ENCODE assay signal across 10 mouse cellular contexts in the genomic region with DNA sequence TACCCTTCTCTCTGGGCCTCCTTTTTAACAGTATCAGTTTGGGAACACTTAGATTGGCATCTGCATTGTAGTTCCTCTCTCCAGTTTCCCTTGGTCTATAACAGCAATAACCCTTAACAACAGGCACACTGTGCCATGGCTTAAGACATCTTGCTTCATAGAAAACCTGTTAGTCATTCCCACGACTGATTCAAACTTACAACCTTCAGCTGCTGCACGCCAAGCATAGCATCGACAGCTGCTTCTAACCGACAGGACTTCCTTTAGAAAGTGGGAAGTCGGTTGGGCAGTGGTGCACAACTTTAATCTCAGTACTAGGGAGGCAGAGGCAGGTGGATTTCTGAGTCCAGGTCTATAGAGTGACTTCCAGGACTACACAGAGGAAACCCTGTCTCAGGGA. TPM values are rescaled to one million over a fixed set of nuclear protein-coding genes. Genes with fewer than 3 reads are reported as not detected.
DNase-seq lines count a peak whose midpoint lies in the region; ATAC-seq and TF ChIP-seq lines count a peak whose summit lies in the region.
"Had no signal": no experiment of that assay in that cellular context is flagged by ENCODE, and none has a peak within 500 bp of the region (broad histone marks: within the 10 kb centered on the region; RNA-seq: fewer than 3 reads in every experiment).

No protein-coding gene starts in this region.

- H3K4me2 ChIP-seq in forebrain, embryonic 14.5 days (ENCODE audit: low read length) = 0 out of 2 replicates have a peak overlapping the region, but pooled peaks have one; percentile 28
- H3K4me2 ChIP-seq in forebrain, embryonic 11.5 days (ENCODE audit: low read depth, low read length, severe bottlenecking) = no peak overlapping the region
- H3K4me2 ChIP-seq in lung, embryonic 15.5 days = peak overlapping the region; percentile 45; the same call in 1 of the 2 replicates
- peak overlapping the region; percentile 48; the same call in 1 of the 2 replicates for H3K4me2 ChIP-seq in liver, embryonic 16.5 days (ENCODE audit: low read depth, low read length)

- H3K27ac ChIP-seq in forebrain, embryonic 14.5 days (ENCODE audit: low read depth, low read length) = no peak overlapping the region
- no peak overlapping the region for H3K27ac ChIP-seq in forebrain, embryonic 11.5 days (ENCODE audit: low read depth, low read length)
- H3K27ac ChIP-seq in lung, embryonic 15.5 days = no peak overlapping the region
- H3K27ac ChIP-seq in bone marrow macrophage, adult 2 months (ENCODE audit: insufficient read depth, low read depth, low read length) = no peak overlapping the region
- no peak overlapping the region for H3K27ac ChIP-seq in liver, embryonic 16.5 days (ENCODE audit: low read length)
- H3K27ac ChIP-seq: forebrain, embryonic 15.5 days; midbrain, embryonic 13.5 days had no signal

- H3K4me1 ChIP-seq in forebrain, embryonic 14.5 days (ENCODE audit: control insufficient read depth, insufficient read depth, low read length) = peaks cover 6% of the 10 kb centered on the region
- H3K4me1 ChIP-seq in forebrain, embryonic 11.5 days (replicated peaks; ENCODE audit: control insufficient read depth, insufficient read depth, low read length) = peaks cover 7% of the 10 kb centered on the region; the same call in 1 of the 2 replicates
- peaks cover 16% of the 10 kb centered on the region for H3K4me1 ChIP-seq in lung, embryonic 15.5 days
- peaks cover 15% of the 10 kb centered on the region for H3K4me1 ChIP-seq in bone marrow macrophage, adult 2 months (ENCODE audit: control insufficient read depth, insufficient read depth, low read length)
- peaks cover 25% of the 10 kb centered on the region for H3K4me1 ChIP-seq in liver, embryonic 16.5 days (ENCODE audit: control insufficient read depth, low read depth, low read length)

- DNase-seq in forebrain, embryonic 14.5 days (ENCODE audit: low spot score) = no peak
- DNase-seq in forebrain, embryonic 11.5 days (ENCODE audit: low spot score) = no peak
- no peak for DNase-seq in lung, postnatal 36 days
- DNase-seq in left cerebral cortex, postnatal 36 days (ENCODE audit: low spot score in 2 of 2) = no peak
- no peak for DNase-seq in adrenal gland, adult 8-10 months

- H3K4me3 ChIP-seq in forebrain, embryonic 14.5 days (ENCODE audit: low read depth, low read length) = no peak overlapping the region
- no peak overlapping the region for H3K4me3 ChIP-seq in forebrain, embryonic 11.5 days (ENCODE audit: low read depth, low read length)
- H3K4me3 ChIP-seq in lung, embryonic 15.5 days = no peak overlapping the region
- peak overlapping the region; percentile 40 for H3K4me3 ChIP-seq in bone marrow macrophage, adult 2 months (ENCODE audit: insufficient read depth, low read length)
- no peak overlapping the region for H3K4me3 ChIP-seq in liver, embryonic 16.5 days (ENCODE audit: low read depth, low read length)

- H3K27me3 ChIP-seq in forebrain, embryonic 14.5 days (replicated peaks; ENCODE audit: control insufficient read depth, insufficient read depth, low read length) = no peaks in the 10 kb centered on the region
- no peaks in the 10 kb centered on the region for H3K27me3 ChIP-seq in forebrain, embryonic 11.5 days (ENCODE audit: control insufficient read depth, insufficient read depth, low read length)
- H3K27me3 ChIP-seq in lung, embryonic 15.5 days = no peaks in the 10 kb centered on the region
- no peaks in the 10 kb centered on the region for H3K27me3 ChIP-seq in liver, embryonic 16.5 days (ENCODE audit: control insufficient read depth, insufficient read depth, low read depth, low read length)
- H3K27me3 ChIP-seq: forebrain, embryonic 15.5 days; midbrain, embryonic 13.5 days had no signal

- no peak overlapping the region for H3K9ac ChIP-seq in forebrain, embryonic 14.5 days (ENCODE audit: low read length)
- no peak overlapping the region for H3K9ac ChIP-seq in forebrain, embryonic 11.5 days (ENCODE audit: low read length)
- no peak overlapping the region for H3K9ac ChIP-seq in lung, embryonic 15.5 days
- no peak overlapping the region for H3K9ac ChIP-seq in liver, embryonic 16.5 days (ENCODE audit: low read depth, low read length)
- H3K9ac ChIP-seq: midbrain, embryonic 13.5 days had no signal

- no peak for TF ChIP-seq POLR2A in bone marrow macrophage, adult 2 months (IDR thresholded peaks at IDR 0.05; ENCODE audit: borderline replicate concordance, low read depth, low read length)

- intact Hi-C loops in left cerebral cortex, postnatal 36 days (cut with DNase I) = loop anchor here (2.0 to 5.0 kb wide), 2 partner anchors 66 to 189 kb away; a partner anchor contains a TSS

- H3K9me3 ChIP-seq in forebrain, embryonic 14.5 days (replicated peaks; ENCODE audit: control insufficient read depth, low read length) = no peaks in the 10 kb centered on the region
- no peaks in the 10 kb centered on the region for H3K9me3 ChIP-seq in forebrain, embryonic 11.5 days (ENCODE audit: control insufficient read depth, low read length)
- H3K9me3 ChIP-seq in lung, embryonic 15.5 days = no peaks in the 10 kb centered on the region
- H3K9me3 ChIP-seq in liver, embryonic 16.5 days (replicated peaks; ENCODE audit: control insufficient read depth, low read length) = no peaks in the 10 kb centered on the region
- H3K9me3 ChIP-seq: forebrain, embryonic 15.5 days; midbrain, embryonic 13.5 days had no signal

- 70% methylated on average over 5 of the region's 5 CpGs for WGBS in forebrain, embryonic 14.5 days
- WGBS in forebrain, embryonic 11.5 days = 76% methylated on average over 5 of the region's 5 CpGs
- 43% methylated on average over 5 of the region's 5 CpGs for WGBS in lung, embryonic 15.5 days
- 10% methylated on average over 5 of the region's 5 CpGs for WGBS in liver, embryonic 16.5 days (ENCODE audit: insufficient replicate concordance)

- ATAC-seq in forebrain, embryonic 14.5 days = no peak
- ATAC-seq in forebrain, embryonic 11.5 days (replicated peaks; ENCODE audit: low FRiP score) = no peak
- ATAC-seq in lung, embryonic 15.5 days (ENCODE audit: borderline replicate concordance, extremely low read depth, low FRiP score, low TSS enrichment) = no peak
- no peak for ATAC-seq in liver, embryonic 16.5 days (ENCODE audit: low read depth)
- ATAC-seq: forebrain, embryonic 15.5 days; midbrain, embryonic 13.5 days had no signal

- H3K36me3 ChIP-seq in forebrain, embryonic 14.5 days (ENCODE audit: control insufficient read depth, insufficient read depth, low read length) = no peaks in the 10 kb centered on the region
- no peaks in the 10 kb centered on the region for H3K36me3 ChIP-seq in forebrain, embryonic 11.5 days (ENCODE audit: control insufficient read depth, insufficient read depth, low read length)
- H3K36me3 ChIP-seq in lung, embryonic 15.5 days = 0 out of 2 replicates have a peak, but pooled peaks cover under 1% of the 10 kb centered on the region
- H3K36me3 ChIP-seq in liver, embryonic 16.5 days (ENCODE audit: control insufficient read depth, insufficient read depth) = no peaks in the 10 kb centered on the region
- H3K36me3 ChIP-seq: forebrain, embryonic 15.5 days; midbrain, embryonic 13.5 days had no signal

- TF ChIP-seq CTCF in bone marrow macrophage, adult 2 months (IDR thresholded peaks at IDR 0.05; ENCODE audit: low read depth, low read length) = no peak

RNA-seq across cellular contexts. Expression of a gene that starts 3.6 kb away (rescaled TPM):
- polyA plus RNA-seq in forebrain, embryonic 14.5 days (2014; fragmentation: Nextera tagmentation; extraction: Ambion mirVana) = 47.7 and 61.6 TPM in 2 replicates
- polyA plus RNA-seq in forebrain, embryonic 11.5 days (2014; fragmentation: Nextera tagmentation; extraction: Ambion mirVana) = 83.5 and 97.8 TPM in 2 replicates
- 82.6 and 85.7 TPM in 2 replicates for polyA plus RNA-seq in lung, embryonic 15.5 days (2015; fragmentation: Nextera tagmentation; extraction: Ambion mirVana)
- 28.1 and 29.1 TPM in 2 replicates for polyA plus RNA-seq in bone marrow macrophage, adult 2 months (2012; ENCODE audit: insufficient read depth, insufficient read length, missing spikeins)
- polyA plus RNA-seq in liver, embryonic 16.5 days (2015; fragmentation: Nextera tagmentation; extraction: Ambion mirVana) = 19.5 and 21.0 TPM in 2 replicates
- total RNA-seq in left cerebral cortex, postnatal 36 days (2021) = 10 to 100 TPM; 67.5 to 73.7 TPM
- total RNA-seq in adrenal gland, adult 8-10 months (2022) = 10 to 100 TPM; 53.4 to 67.8 (median 64.5) TPM

RNA-seq across cellular contexts. Expression of a gene that starts 9.8 kb away (rescaled TPM):
- 6.2 and 11.2 TPM in 2 replicates for polyA plus RNA-seq in forebrain, embryonic 14.5 days (2014; fragmentation: Nextera tagmentation; extraction: Ambion mirVana)
- 11.8 and 13.7 TPM in 2 replicates for polyA plus RNA-seq in forebrain, embryonic 11.5 days (2014; fragmentation: Nextera tagmentation; extraction: Ambion mirVana)
- 19.2 and 22.9 TPM in 2 replicates for polyA plus RNA-seq in lung, embryonic 15.5 days (2015; fragmentation: Nextera tagmentation; extraction: Ambion mirVana)
- polyA plus RNA-seq in bone marrow macrophage, adult 2 months (2012; ENCODE audit: insufficient read depth, insufficient read length, missing spikeins) = 57.4 and 58.5 TPM in 2 replicates
- 8.2 and 8.6 TPM in 2 replicates for polyA plus RNA-seq in liver, embryonic 16.5 days (2015; fragmentation: Nextera tagmentation; extraction: Ambion mirVana)
- total RNA-seq in left cerebral cortex, postnatal 36 days (2021) = 100 to 1,000 TPM in 1 of 2 experiments, 10 to 100 TPM in 1; 93.5 to 107 TPM
- total RNA-seq in adrenal gland, adult 8-10 months (2022) = 10 to 100 TPM; 40.6 to 81.6 (median 61.5) TPM

RNA-seq across cellular contexts. Expression of a gene that starts 24.9 kb away (rescaled TPM):
- 0.61 and 0.72 TPM in 2 replicates for polyA plus RNA-seq in forebrain, embryonic 14.5 days (2014; fragmentation: Nextera tagmentation; extraction: Ambion mirVana)
- 0.55 TPM in 2 replicates for polyA plus RNA-seq in forebrain, embryonic 11.5 days (2014; fragmentation: Nextera tagmentation; extraction: Ambion mirVana)
- 0.77 and 0.92 TPM in 2 replicates for polyA plus RNA-seq in lung, embryonic 15.5 days (2015; fragmentation: Nextera tagmentation; extraction: Ambion mirVana)
- 6.9 and 7.0 TPM in 2 replicates for polyA plus RNA-seq in bone marrow macrophage, adult 2 months (2012; ENCODE audit: insufficient read depth, insufficient read length, missing spikeins)
- polyA plus RNA-seq in liver, embryonic 16.5 days (2015; fragmentation: Nextera tagmentation; extraction: Ambion mirVana) = 0.34 and 0.40 TPM in 2 replicates
- total RNA-seq in left cerebral cortex, postnatal 36 days (2021) = 1 to 10 TPM; 3.3 to 3.4 TPM
- 10 to 100 TPM; 24.4 to 45.7 (median 38.4) TPM for total RNA-seq in adrenal gland, adult 8-10 months (2022)

RNA-seq across cellular contexts. Expression of a gene that starts 32.3 kb away (rescaled TPM):
- 90.4 and 115 TPM in 2 replicates for polyA plus RNA-seq in forebrain, embryonic 14.5 days (2014; fragmentation: Nextera tagmentation; extraction: Ambion mirVana)
- 275 and 283 TPM in 2 replicates for polyA plus RNA-seq in forebrain, embryonic 11.5 days (2014; fragmentation: Nextera tagmentation; extraction: Ambion mirVana)
- polyA plus RNA-seq in lung, embryonic 15.5 days (2015; fragmentation: Nextera tagmentation; extraction: Ambion mirVana) = 133 and 136 TPM in 2 replicates
- polyA plus RNA-seq in bone marrow macrophage, adult 2 months (2012; ENCODE audit: insufficient read depth, insufficient read length, missing spikeins) = 159 and 170 TPM in 2 replicates
- polyA plus RNA-seq in liver, embryonic 16.5 days (2015; fragmentation: Nextera tagmentation; extraction: Ambion mirVana) = 52.1 and 58.4 TPM in 2 replicates
- total RNA-seq in left cerebral cortex, postnatal 36 days (2021) = 100 to 1,000 TPM; 158 to 227 TPM
- 100 to 1,000 TPM; 193 to 274 (median 215) TPM for total RNA-seq in adrenal gland, adult 8-10 months (2022)

RNA-seq across cellular contexts. Expression of a gene that starts 53.0 kb away (rescaled TPM):
- polyA plus RNA-seq in forebrain, embryonic 14.5 days (2014; fragmentation: Nextera tagmentation; extraction: Ambion mirVana) = 1.3 and 3.0 TPM in 2 replicates
- polyA plus RNA-seq in forebrain, embryonic 11.5 days (2014; fragmentation: Nextera tagmentation; extraction: Ambion mirVana) = 1.2 TPM in 2 replicates
- 17.7 and 22.3 TPM in 2 replicates for polyA plus RNA-seq in lung, embryonic 15.5 days (2015; fragmentation: Nextera tagmentation; extraction: Ambion mirVana)
- polyA plus RNA-seq in bone marrow macrophage, adult 2 months (2012; ENCODE audit: insufficient read depth, insufficient read length, missing spikeins) = 0.97 and 2.1 TPM in 2 replicates
- polyA plus RNA-seq in liver, embryonic 16.5 days (2015; fragmentation: Nextera tagmentation; extraction: Ambion mirVana) = 5.8 and 11.2 TPM in 2 replicates
- 10 to 100 TPM; 29.2 to 33.3 TPM for total RNA-seq in left cerebral cortex, postnatal 36 days (2021)
- total RNA-seq in adrenal gland, adult 8-10 months (2022) = 100 to 1,000 TPM in 2 of 4 experiments, 10 to 100 TPM in 2; 47.6 to 119 (median 92.8) TPM
